Mouse (Mus musculus): ENCODE measurements around the gene Taf13.

DNA sequence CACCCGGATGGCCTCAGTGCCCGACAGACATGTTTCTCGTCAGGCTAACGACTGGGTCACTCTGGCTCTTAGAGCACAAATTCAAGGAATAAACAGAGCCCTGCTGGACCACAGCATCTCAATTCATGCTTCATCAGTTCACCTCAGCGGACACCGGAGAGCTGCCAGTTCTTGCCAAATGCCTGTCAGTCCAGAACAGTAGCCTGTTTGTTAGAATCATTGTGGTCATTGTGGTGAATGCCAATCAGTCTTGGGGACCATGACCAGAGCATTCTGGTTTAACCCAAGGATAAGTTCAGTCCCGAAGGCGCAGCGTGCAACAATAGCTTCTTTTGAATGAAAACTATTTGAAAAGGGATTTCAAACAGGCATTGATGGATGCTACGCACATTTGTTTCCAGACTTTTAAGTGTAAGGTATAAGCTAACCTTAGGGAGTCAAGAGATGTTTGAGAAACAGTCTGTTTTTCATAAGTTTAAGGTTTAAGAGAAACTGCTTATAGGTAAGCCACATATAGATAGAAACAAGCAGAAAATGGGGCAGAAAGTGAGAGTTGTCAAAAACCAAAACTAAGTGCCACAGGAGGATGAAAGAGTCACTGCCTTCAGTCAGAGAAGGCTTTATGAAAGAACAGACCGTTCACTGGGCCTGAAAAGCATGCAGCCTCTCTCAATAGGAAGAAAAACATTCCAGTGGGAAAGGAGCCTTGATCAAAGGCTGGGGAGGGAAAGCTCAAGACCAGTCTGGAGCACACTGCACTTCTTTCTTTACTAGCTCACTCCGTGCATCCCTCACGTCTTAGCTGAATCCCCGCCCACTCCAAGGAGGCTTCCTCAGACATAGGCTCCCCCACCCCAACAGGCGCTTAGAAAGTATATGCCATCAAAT is 3.3 kb upstream of the Taf13 start:
- no peak for TF ChIP-seq CTCF (IDR thresholded peaks at IDR 0.05; ENCODE audit: extremely low read depth, insufficient read depth, low read length)
- no peak for TF ChIP-seq POLR2A (IDR thresholded peaks at IDR 0.05; ENCODE audit: extremely low read depth, insufficient read depth, low read length)
